ENCODE assay signal across 21 mouse cellular contexts in genomic region chr1:81587780-81588307, GRCm38 (mm10).
DNase-seq lines count a peak whose midpoint lies in the region; ATAC-seq and TF ChIP-seq lines count a peak whose summit lies in the region.
"Had no signal": no experiment of that assay in that cellular context is flagged by ENCODE, and none has a peak within 500 bp of the region (broad histone marks: within the 10 kb centered on the region; RNA-seq: fewer than 3 reads in every experiment).

No protein-coding gene starts in this region.

- WGBS in forebrain, embryonic 11.5 days: 15% methylated on average over 11 of the region's 11 CpGs
- WGBS in forebrain, postnatal 0 days: 10% methylated on average over 11 of the region's 11 CpGs
- 40% methylated on average over 11 of the region's 11 CpGs for WGBS in midbrain, embryonic 11.5 days
- 32% methylated on average over 11 of the region's 11 CpGs for WGBS in midbrain, postnatal 0 days
- WGBS in forebrain, embryonic 13.5 days: 4% methylated on average over 11 of the region's 11 CpGs

- H3K4me3 ChIP-seq in forebrain, embryonic 11.5 days (ENCODE audit: low read depth, low read length): no peak overlapping the region
- no peak overlapping the region for H3K4me3 ChIP-seq in forebrain, postnatal 0 days (ENCODE audit: low read depth, low read length)
- H3K4me3 ChIP-seq in midbrain, embryonic 11.5 days (ENCODE audit: low read depth, low read length): no peak overlapping the region
- no peak overlapping the region for H3K4me3 ChIP-seq in midbrain, postnatal 0 days (ENCODE audit: low read depth, low read length)
- H3K4me3 ChIP-seq in forebrain, embryonic 13.5 days: no peak overlapping the region
- H3K4me3 ChIP-seq: embryonic facial prominence, embryonic 13.5 days; heart, embryonic 15.5 days; hindbrain, embryonic 10.5 days; hindbrain, embryonic 15.5 days had no signal

- no peaks in the 10 kb centered on the region for H3K27me3 ChIP-seq in forebrain, embryonic 11.5 days (ENCODE audit: control insufficient read depth, insufficient read depth, low read length)
- H3K27me3 ChIP-seq in forebrain, postnatal 0 days (ENCODE audit: insufficient read depth, low read length): no peaks in the 10 kb centered on the region
- H3K27me3 ChIP-seq in midbrain, embryonic 11.5 days (ENCODE audit: control insufficient read depth, insufficient read depth, low read length): no peaks in the 10 kb centered on the region
- H3K27me3 ChIP-seq in midbrain, postnatal 0 days (ENCODE audit: insufficient read depth, low read length): no peaks in the 10 kb centered on the region
- no peaks in the 10 kb centered on the region for H3K27me3 ChIP-seq in forebrain, embryonic 13.5 days
- H3K27me3 ChIP-seq: CH12.LX; embryonic facial prominence, embryonic 13.5 days; heart, embryonic 15.5 days; hindbrain, embryonic 15.5 days had no signal

- H3K4me1 ChIP-seq in forebrain, embryonic 11.5 days (replicated peaks; ENCODE audit: control insufficient read depth, insufficient read depth, low read length): peaks cover 3% of the 10 kb centered on the region; the same call in 1 of the 2 replicates
- no peaks in the 10 kb centered on the region for H3K4me1 ChIP-seq in forebrain, postnatal 0 days (ENCODE audit: insufficient read depth)
- H3K4me1 ChIP-seq in midbrain, embryonic 11.5 days (ENCODE audit: control insufficient read depth, insufficient read depth, low read length): 0 out of 2 replicates have a peak, but pooled peaks cover 2% of the 10 kb centered on the region
- no peaks in the 10 kb centered on the region for H3K4me1 ChIP-seq in midbrain, postnatal 0 days (ENCODE audit: insufficient read depth, low read length)
- peaks cover 19% of the 10 kb centered on the region for H3K4me1 ChIP-seq in forebrain, embryonic 13.5 days
- H3K4me1 ChIP-seq: embryonic facial prominence, embryonic 13.5 days; heart, embryonic 15.5 days had no signal

- no peak overlapping the region for H3K4me2 ChIP-seq in forebrain, embryonic 11.5 days (ENCODE audit: low read depth, low read length, severe bottlenecking)
- H3K4me2 ChIP-seq in forebrain, postnatal 0 days (ENCODE audit: low read depth): no peak overlapping the region
- no peak overlapping the region for H3K4me2 ChIP-seq in midbrain, embryonic 11.5 days
- H3K4me2 ChIP-seq in midbrain, postnatal 0 days (ENCODE audit: low read depth, low read length, poor library complexity, severe bottlenecking): no peak overlapping the region
- peak overlapping the region; percentile 17 for H3K4me2 ChIP-seq in forebrain, embryonic 13.5 days
- H3K4me2 ChIP-seq: embryonic facial prominence, embryonic 13.5 days; heart, embryonic 11.5 days; heart, embryonic 15.5 days; hindbrain, embryonic 15.5 days had no signal

- no peaks in the 10 kb centered on the region for H3K36me3 ChIP-seq in forebrain, embryonic 11.5 days (ENCODE audit: control insufficient read depth, insufficient read depth, low read length)
- no peaks in the 10 kb centered on the region for H3K36me3 ChIP-seq in forebrain, postnatal 0 days (ENCODE audit: insufficient read depth)
- H3K36me3 ChIP-seq in midbrain, embryonic 11.5 days (ENCODE audit: control insufficient read depth, insufficient read depth, low read length): no peaks in the 10 kb centered on the region
- H3K36me3 ChIP-seq in midbrain, postnatal 0 days (ENCODE audit: insufficient read depth, low read length): no peaks in the 10 kb centered on the region
- no peaks in the 10 kb centered on the region for H3K36me3 ChIP-seq in forebrain, embryonic 13.5 days (ENCODE audit: poor library complexity, severe bottlenecking)
- H3K36me3 ChIP-seq: embryonic facial prominence, embryonic 13.5 days; heart, embryonic 15.5 days; hindbrain, embryonic 10.5 days; hindbrain, embryonic 15.5 days had no signal

- H3K27ac ChIP-seq in forebrain, embryonic 11.5 days (ENCODE audit: low read depth, low read length): no peak overlapping the region
- no peak overlapping the region for H3K27ac ChIP-seq in forebrain, postnatal 0 days (ENCODE audit: low read depth, low read length)
- no peak overlapping the region for H3K27ac ChIP-seq in midbrain, embryonic 11.5 days (ENCODE audit: low read depth, low read length)
- H3K27ac ChIP-seq in midbrain, postnatal 0 days (ENCODE audit: low read depth, low read length): no peak overlapping the region
- no peak overlapping the region for H3K27ac ChIP-seq in forebrain, embryonic 13.5 days
- H3K27ac ChIP-seq: embryonic facial prominence, embryonic 13.5 days; heart, embryonic 15.5 days; hindbrain, embryonic 10.5 days; hindbrain, embryonic 15.5 days had no signal

- no peak for TF ChIP-seq POLR2A in brain, embryonic 14.5 days (IDR thresholded peaks at IDR 0.05; ENCODE audit: borderline replicate concordance, extremely low read depth, insufficient read depth, insufficient read length, poor library complexity, severe bottlenecking)

- ATAC-seq in forebrain, embryonic 11.5 days (replicated peaks; ENCODE audit: low FRiP score): peak; percentile 81
- ATAC-seq in forebrain, postnatal 0 days: no peak
- no peak for ATAC-seq in midbrain, embryonic 11.5 days (ENCODE audit: low FRiP score)
- ATAC-seq in midbrain, postnatal 0 days (ENCODE audit: low FRiP score): no peak
- peak; percentile 49; the same call in 1 of the 2 replicates for ATAC-seq in forebrain, embryonic 13.5 days
- ATAC-seq: intestine, embryonic 16.5 days had no signal

- TF ChIP-seq CTCF in forebrain, postnatal 0 days (IDR thresholded peaks at IDR 0.05; ENCODE audit: low read depth): no peak
- TF ChIP-seq CTCF in midbrain, postnatal 0 days (IDR thresholded peaks at IDR 0.05): no peak
- no peak for TF ChIP-seq CTCF in brain, embryonic 14.5 days (IDR thresholded peaks at IDR 0.05; ENCODE audit: borderline replicate concordance, extremely low read depth, insufficient read depth, insufficient read length)

- H3K9me3 ChIP-seq in forebrain, embryonic 11.5 days (ENCODE audit: control insufficient read depth, low read length): no peaks in the 10 kb centered on the region
- H3K9me3 ChIP-seq in forebrain, postnatal 0 days (ENCODE audit: low read length): no peaks in the 10 kb centered on the region
- H3K9me3 ChIP-seq in midbrain, embryonic 11.5 days (ENCODE audit: control insufficient read depth, low read length): no peaks in the 10 kb centered on the region
- H3K9me3 ChIP-seq in midbrain, postnatal 0 days (ENCODE audit: low read length): no peaks in the 10 kb centered on the region
- H3K9me3 ChIP-seq in forebrain, embryonic 13.5 days (replicated peaks): no peaks in the 10 kb centered on the region
- H3K9me3 ChIP-seq: embryonic facial prominence, embryonic 13.5 days; heart, embryonic 15.5 days; hindbrain, embryonic 10.5 days; hindbrain, embryonic 15.5 days had no signal

- H3K9ac ChIP-seq in forebrain, embryonic 11.5 days (ENCODE audit: low read length): no peak overlapping the region
- H3K9ac ChIP-seq in forebrain, postnatal 0 days: no peak overlapping the region
- no peak overlapping the region for H3K9ac ChIP-seq in midbrain, embryonic 11.5 days (ENCODE audit: low read length)
- H3K9ac ChIP-seq in midbrain, postnatal 0 days (replicated peaks; ENCODE audit: low read length, poor library complexity, severe bottlenecking): no peak overlapping the region
- no peak overlapping the region for H3K9ac ChIP-seq in forebrain, embryonic 13.5 days
- H3K9ac ChIP-seq: embryonic facial prominence, embryonic 13.5 days; heart, embryonic 15.5 days; hindbrain, embryonic 15.5 days had no signal

- no peak for DNase-seq in forebrain, embryonic 11.5 days (ENCODE audit: low spot score)
- no peak for DNase-seq in forebrain, postnatal 0 days
- DNase-seq in midbrain, embryonic 11.5 days (ENCODE audit: low spot score, missing footprints): peak; percentile 72
- no peak for DNase-seq in midbrain, postnatal 0 days (ENCODE audit: low spot score)
- DNase-seq in brain, embryonic 14.5 days (ENCODE audit: low read depth): peak; percentile 79
- no peak for DNase-seq in heart, adult 9 months (ENCODE audit: low spot score in 2 of 2)
- DNase-seq in cerebellum, postnatal 4 days (ENCODE audit: low spot score in 2 of 2): no peak
- DNase-seq: adrenal gland, adult 2 months; adrenal gland, postnatal 25 days; cerebellum, adult 2 months; cerebellum, postnatal 10 days; gastrocnemius, postnatal 10 days; heart, adult 18-20 months had no signal

Comparison
In these comparisons a context has a peak if more than half of its experiments do, and no peak if none do; other contexts are left out.
1. ATAC-seq: peak in forebrain, embryonic 11.5 days (single experiment) and forebrain, embryonic 13.5 days (single experiment); none in forebrain, postnatal 0 days (single experiment), midbrain, embryonic 11.5 days (single experiment) and midbrain, postnatal 0 days (single experiment).
2. DNase-seq: peak in midbrain, embryonic 11.5 days (single experiment) and brain, embryonic 14.5 days (single experiment); none in forebrain, embryonic 11.5 days (single experiment), forebrain, postnatal 0 days (single experiment), midbrain, postnatal 0 days (single experiment), heart, adult 9 months (0 of 2) and cerebellum, postnatal 4 days (0 of 2).